Mouse (Mus musculus) lung, adult 2 months (tissue): ENCODE measurements around the gene Retreg3.

Source experiments
- CTCF ChIP-seq: fragments of 200-500 bp; IDR thresholded peaks from 2 replicates; pipeline ENCODE4 v1.5.1; 2011; ENCODE audit warnings: mild to moderate bottlenecking, low read length, control low read depth; ENCODE audit not compliant: insufficient read depth
- POLR2A ChIP-seq: fragments of 200-500 bp; IDR thresholded peaks from 2 replicates; pipeline ENCODE4 v1.6.1; 2011; ENCODE audit warnings: low read depth, mild to moderate bottlenecking, control low read depth, low read length, borderline replicate concordance; ENCODE audit errors: extremely low read depth

- TF ChIP-seq CTCF: no peak
- no peak for TF ChIP-seq POLR2A
These were observed 32.0 kb downstream of the Retreg3 start for GRCm38 (mm10) chr11:101087682-101088055.
